Mouse (Mus musculus) gastrocnemius, adult 18-20 months (tissue): ENCODE measurements around the gene Rtn2. TPM values are rescaled to one million over a fixed set of nuclear protein-coding genes. Genes with fewer than 3 reads are reported as not detected.

Experiments used
- DNase-seq: peaks from one replicate; pipeline ENCODE4 v3.0.0; 2021; ENCODE audit warnings: low spot score
- long read RNA-seq, 2 experiments: library from polyadenylated mRNA; stranded (forward); transcript quantifications; one replicate each; pipeline ENCODE4 v2.0.0; 2021
- total RNA-seq, 2 experiments: library from RNA; stranded (reverse); gene quantifications; 2 replicates each; pipeline ENCODE4 v1.2.3; 2021

The Rtn2 gene
- total RNA-seq, result 1,000 to 10,000 TPM; 1,025 to 1,102 TPM
- long read RNA-seq, experiment 1, transcript Rtn2-202 (7 exons, 1,076 nt), result major isoform, 337 of 425 reads
- long read RNA-seq, experiment 1, partial matches to known transcripts, result 79 of 425 reads
- long read RNA-seq, experiment 1, other reads (novel, unspliced or antisense), result 5 of 425 reads
- long read RNA-seq, experiment 2, transcript Rtn2-202 (7 exons, 1,076 nt), result major isoform, 265 of 356 reads
- long read RNA-seq, experiment 2, partial matches to known transcripts, result 84 of 356 reads
- long read RNA-seq, experiment 2, other reads (novel, unspliced or antisense), result 5 of 356 reads

GRCm38 (mm10) chr7:19282385-19282784 lies at the start of gene Rtn2:
Gene Rtn2 (plus strand): TSS chr7:19282624.
- peak; percentile 79 for DNase-seq

- DNase-seq, result no peak
Observed at GRCm38 (mm10) chr7:19234652-19235051, 47.8 kb upstream of the Rtn2 start.

DNA sequence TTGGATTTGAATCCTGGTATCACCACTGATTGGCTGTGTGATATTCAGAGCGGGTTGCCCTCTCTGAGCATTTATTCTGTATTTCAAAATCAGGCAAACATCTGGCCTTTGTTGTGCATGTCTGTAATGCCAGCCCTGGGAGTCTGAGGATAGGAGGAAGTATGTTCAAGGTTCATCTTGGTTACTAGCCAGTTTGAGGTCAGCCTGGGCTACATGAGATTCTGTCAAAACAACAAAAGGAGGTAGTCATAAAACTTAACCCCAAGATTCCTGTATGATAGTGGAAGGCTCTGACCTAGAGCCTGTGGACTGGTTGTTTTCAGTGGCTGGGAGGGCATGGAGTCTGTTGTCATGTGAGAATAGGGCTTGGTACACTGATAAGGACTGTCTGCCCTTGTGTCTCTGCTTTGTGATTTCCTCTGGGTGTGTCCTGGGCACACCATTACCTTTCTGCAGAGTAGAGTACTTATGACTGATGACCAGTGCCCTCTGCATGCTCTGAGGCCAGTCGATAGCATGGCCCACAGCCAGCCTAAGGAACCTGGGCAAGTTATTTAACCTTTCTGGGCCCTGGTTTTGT lies 47.2 kb upstream of the Rtn2 start:
- DNase-seq, result no peak

DNA sequence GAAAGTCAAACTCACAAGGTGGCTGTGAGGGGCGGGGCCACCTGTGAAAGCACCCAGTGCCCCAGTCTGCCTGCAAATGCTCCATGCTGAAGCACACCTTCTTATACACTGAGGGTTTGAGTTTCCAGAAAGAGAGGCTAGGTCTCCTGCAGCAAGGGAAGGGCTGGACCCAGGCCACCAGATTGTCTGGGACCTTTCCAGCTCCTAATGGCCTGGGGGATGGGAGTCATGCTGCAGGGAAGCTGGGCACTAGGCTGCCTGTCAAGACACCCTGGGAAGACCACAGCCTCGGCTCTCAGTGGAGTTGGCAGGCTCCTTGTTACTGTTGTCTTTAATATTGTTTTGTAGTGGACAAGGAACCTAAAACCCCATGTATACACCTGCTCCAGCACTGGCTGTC lies 46.0 kb upstream of the Rtn2 start:
- DNase-seq, result no peak

GRCm38 (mm10) chr7:19238344-19238743 lies 44.1 kb upstream of the Rtn2 start:
- DNase-seq, result peak; percentile 49

GRCm38 (mm10) chr7:19239423-19239822 lies 43.0 kb upstream of the Rtn2 start:
- DNase-seq, result peak; percentile 95

DNA sequence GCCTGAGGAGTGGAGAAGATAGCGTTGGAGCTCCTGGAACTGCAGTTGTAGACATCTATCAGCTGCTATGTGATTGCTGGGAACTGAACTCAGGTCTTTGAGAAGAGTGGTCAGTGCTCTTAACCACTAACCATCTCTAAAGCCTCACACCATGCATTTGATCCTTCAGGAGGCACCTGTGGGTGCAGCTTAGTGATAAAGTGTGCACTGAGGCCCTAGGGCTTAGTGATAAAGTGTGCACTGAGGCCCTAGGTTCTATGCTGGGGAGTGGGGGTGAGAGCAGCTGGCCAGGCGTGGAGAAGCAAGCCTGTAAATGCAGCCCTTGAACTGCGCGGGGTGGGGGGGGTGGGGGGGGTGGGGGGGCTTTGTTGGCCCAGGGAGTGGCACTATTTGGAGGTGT lies 42.4 kb upstream of the Rtn2 start:
- DNase-seq, result no peak

GRCm38 (mm10) chr7:19240905-19241463 lies 41.4 kb upstream of the Rtn2 start:
- DNase-seq, result no peak

GRCm38 (mm10) chr7:19242005-19242404 lies 40.4 kb upstream of the Rtn2 start:
- no peak for DNase-seq

DNA sequence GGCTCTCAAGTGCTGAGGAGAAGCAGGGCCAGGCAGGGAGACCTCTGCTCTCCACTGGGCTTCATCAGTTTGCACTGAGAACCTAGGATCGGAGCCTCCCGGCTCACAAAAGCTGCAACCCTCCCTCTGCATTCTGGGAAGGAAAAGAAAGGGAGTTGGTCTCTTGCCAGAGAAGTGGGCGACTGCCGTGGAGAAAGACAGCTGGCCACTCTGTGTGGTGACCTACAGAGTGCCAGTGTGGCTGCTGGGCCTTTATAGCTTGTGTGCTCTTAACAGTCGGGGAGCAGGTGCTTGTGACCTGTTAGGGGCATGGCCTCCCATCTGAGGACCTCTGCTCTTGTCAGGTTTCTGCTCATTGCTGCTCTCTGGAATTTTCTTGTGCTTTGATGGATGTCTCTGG lies 38.6 kb upstream of the Rtn2 start:
- no peak for DNase-seq

DNA sequence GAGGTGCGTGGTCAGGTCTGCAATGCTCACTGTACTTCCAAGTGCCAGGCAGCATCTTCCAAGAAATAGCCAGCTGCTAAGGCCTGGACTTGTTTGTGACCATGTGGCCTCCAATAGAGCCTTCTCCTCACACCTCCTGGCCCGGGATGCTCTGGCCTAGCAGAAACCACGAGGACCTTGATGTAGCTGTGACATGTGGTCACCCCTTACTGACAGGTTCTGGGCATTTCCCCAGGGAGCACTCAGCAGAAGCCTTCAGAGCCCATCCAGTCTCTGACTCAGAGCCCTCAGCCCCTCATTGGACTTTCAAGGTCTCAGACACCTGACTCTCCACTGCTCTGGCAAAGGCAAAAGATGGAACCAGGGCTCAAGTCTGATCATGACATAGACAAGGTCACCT lies 37.3 kb upstream of the Rtn2 start:
- DNase-seq, result no peak

DNA sequence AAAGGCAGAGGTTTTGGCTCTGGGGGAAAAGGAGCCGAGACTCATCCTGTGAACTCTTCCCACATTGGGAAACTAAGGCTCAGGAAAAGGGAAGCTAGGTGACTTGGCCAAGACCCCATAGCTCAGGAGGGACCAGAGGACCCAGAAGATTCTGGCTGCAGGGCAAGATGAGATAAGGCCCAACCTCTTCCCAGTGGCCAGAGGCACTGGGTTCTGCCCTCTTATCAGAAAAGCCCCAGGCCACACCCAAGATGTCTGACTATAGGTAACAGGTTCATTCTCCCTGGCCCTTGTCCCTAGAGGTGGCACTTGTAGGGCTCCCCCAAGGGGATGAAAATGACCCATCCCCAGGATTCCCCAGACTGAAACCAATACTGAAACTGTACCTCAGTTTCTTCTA lies 35.6 kb upstream of the Rtn2 start:
- DNase-seq, result no peak

DNA sequence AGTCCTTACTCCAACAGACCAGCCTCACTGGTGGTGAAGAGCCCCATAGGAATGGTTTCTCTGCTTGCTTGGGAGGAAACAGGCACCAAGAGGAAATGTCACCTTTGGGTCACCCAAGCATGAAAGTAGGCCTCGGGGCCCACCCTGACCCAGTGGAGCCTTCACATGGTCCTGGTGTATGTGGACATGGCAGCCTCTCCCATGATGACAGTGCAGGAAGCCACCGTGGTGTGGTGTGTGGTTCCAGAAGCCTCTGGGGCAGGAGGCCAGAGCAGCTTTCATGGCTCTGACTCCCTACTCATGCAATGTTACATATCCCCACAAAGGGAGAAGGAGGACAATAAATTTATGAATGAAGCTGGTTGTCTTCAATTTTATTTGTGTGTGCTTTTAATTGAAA lies 34.9 kb upstream of the Rtn2 start:
- no peak for DNase-seq

DNA sequence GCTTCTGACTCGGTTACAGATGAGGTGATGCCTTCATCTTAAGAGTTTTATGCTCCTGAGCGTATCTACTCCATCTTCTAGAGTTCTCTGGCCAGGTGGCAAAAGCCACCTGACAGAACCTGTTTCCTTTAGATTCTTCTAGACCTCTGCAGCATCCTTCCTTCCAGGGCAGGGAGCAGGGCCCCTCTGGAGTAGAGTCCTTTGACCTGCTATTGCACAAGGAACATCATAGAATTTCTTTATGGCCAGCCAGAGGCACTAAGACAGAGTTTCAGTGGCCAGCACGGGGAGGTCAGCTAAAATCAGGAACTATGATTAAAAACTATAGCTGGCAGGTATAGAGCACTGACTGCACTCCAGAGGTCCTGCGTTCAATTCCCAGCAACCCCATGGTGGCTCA lies 30.3 kb upstream of the Rtn2 start:
- DNase-seq, result no peak

- no peak for DNase-seq
Observed at GRCm38 (mm10) chr7:19253437-19253836, 29.0 kb upstream of the Rtn2 start.

DNA sequence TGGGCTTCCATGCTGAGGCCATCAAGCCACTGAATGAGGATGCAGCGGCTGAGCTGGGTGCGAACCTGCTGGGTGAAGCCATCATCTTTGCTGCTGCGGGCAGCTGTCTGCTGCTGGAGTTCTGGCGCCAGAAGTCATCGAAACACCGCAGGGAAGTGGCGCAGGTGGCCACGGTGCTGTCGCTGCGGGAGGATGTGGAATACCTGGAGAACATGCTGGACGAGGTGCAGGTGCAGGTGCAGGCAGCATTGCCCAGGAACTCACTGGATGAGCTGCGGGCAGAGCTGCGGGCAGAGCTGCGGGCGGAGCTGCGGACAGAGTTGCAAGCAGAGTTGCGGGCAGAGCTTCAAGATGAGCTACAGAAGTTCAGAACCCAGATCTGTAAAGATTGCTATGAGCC lies 27.0 kb upstream of the Rtn2 start:
- no peak for DNase-seq

- no peak for DNase-seq
Observed at GRCm38 (mm10) chr7:19256567-19256966, 25.9 kb upstream of the Rtn2 start.

DNA sequence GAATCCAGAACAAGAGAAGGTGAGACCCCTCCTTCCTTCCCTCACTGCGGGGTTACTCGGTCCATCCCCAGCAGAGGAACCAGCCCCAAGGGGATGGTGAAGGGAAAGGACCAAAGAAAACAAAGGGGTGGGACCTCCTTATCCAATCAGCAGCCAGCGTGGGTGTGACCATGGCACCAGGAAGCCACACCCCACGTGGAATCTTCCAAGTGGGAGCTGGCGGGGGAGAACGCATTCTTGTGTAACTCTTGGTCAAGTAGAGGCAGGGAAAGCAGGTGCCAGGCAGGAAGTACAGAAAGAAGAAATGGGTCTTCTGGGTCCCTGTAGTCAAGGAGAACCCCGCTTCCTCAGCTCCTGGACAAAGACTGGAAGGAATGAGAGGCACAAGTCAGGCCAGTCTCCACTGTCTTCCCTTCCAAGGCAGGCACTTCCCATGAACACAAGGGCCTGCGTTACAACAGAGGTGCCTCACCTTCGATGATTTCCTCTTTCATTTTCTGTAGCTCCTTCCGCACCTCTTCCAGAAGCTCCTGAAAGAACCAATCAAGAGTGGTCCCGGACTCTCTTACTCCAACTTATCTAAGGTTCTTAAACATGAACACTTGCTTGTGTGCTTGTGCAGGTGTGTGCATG lies 24.9 kb upstream of the Rtn2 start:
- DNase-seq, result peak; percentile 59

DNA sequence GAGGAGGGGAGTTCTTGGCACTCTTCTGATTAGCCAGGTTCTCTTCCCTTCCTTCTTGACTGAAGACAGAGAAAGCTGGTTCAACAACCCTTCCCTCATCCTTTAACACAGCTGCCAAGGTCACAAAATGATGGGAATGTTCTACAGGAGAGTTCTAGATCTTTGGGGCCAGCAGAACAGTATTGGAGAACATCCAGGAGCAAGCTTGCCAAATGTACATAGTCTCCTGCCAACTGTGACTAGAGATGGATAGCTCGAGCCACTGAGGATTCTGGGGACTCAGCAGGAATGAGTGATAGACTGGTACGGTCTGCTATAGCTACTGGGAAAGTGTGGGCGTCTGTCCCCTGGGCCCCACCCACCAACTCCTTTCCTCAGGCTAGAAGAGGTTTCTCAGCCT lies 24.1 kb upstream of the Rtn2 start:
- DNase-seq, result peak; percentile 64

DNA sequence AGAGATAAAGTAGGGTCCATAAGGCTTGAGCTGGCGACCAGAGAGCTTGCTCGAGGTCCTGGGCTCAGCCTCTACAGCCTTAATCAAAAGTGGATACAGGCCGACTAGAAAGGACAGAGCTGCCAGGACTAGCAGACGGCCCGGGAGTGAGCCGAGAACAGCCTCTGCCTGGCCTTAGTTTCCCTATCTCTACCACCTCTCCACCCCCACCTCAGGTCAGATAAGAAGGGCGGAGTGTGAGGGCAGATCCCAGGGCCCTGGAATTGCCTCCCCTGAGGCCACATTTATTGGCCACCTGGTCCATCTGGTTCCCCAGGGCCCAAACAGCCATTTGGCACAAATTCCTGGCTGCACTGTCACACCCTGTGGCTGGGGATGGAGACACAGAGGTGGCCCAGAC lies 17.3 kb upstream of the Rtn2 start:
- DNase-seq, result no peak

GRCm38 (mm10) chr7:19265928-19266822 lies 16.2 kb upstream of the Rtn2 start:
- DNase-seq, result no peak

- DNase-seq, result no peak
Observed at GRCm38 (mm10) chr7:19267051-19267450, 15.4 kb upstream of the Rtn2 start.
